Comparison of ENCODE assay signal across 21 mouse cellular contexts in genomic region chr13:94870461-94871186, GRCm38 (mm10). TPM values are rescaled to one million over a fixed set of nuclear protein-coding genes. Genes with fewer than 3 reads are reported as not detected.
DNase-seq lines count a peak whose midpoint lies in the region; ATAC-seq and TF ChIP-seq lines count a peak whose summit lies in the region.
"Had no signal": no experiment of that assay in that cellular context is flagged by ENCODE, and none has a peak within 500 bp of the region (broad histone marks: within the 10 kb centered on the region; RNA-seq: fewer than 3 reads in every experiment).

No protein-coding gene starts in this region.

- no peak overlapping the region for H3K4me3 ChIP-seq in forebrain, embryonic 11.5 days (ENCODE audit: low read depth, low read length)
- no peak overlapping the region for H3K4me3 ChIP-seq in forebrain, embryonic 14.5 days (ENCODE audit: low read depth, low read length)
- H3K4me3 ChIP-seq in midbrain, embryonic 14.5 days (replicated peaks; ENCODE audit: low read depth, low read length) = no peak overlapping the region
- H3K4me3 ChIP-seq in midbrain, postnatal 0 days (ENCODE audit: low read depth, low read length) = no peak overlapping the region
- no peak overlapping the region for H3K4me3 ChIP-seq in hindbrain, embryonic 12.5 days
- H3K4me3 ChIP-seq in kidney, embryonic 14.5 days (ENCODE audit: low read length) = no peak overlapping the region
- no peak overlapping the region for H3K4me3 ChIP-seq in gastrocnemius, adult 2 months
- H3K4me3 ChIP-seq: heart, embryonic 12.5 days; intestine, embryonic 15.5 days; layer of hippocampus, adult 2 months; liver, embryonic 12.5 days; neural tube, embryonic 13.5 days had no signal

- no peaks in the 10 kb centered on the region for H3K36me3 ChIP-seq in forebrain, embryonic 11.5 days (ENCODE audit: control insufficient read depth, insufficient read depth, low read length)
- H3K36me3 ChIP-seq in forebrain, embryonic 14.5 days (ENCODE audit: control insufficient read depth, insufficient read depth, low read length) = no peaks in the 10 kb centered on the region
- H3K36me3 ChIP-seq in midbrain, embryonic 14.5 days (ENCODE audit: control insufficient read depth, insufficient read depth, low read length) = no peaks in the 10 kb centered on the region
- no peaks in the 10 kb centered on the region for H3K36me3 ChIP-seq in midbrain, postnatal 0 days (ENCODE audit: insufficient read depth, low read length)
- H3K36me3 ChIP-seq in hindbrain, embryonic 12.5 days = no peaks in the 10 kb centered on the region
- no peaks in the 10 kb centered on the region for H3K36me3 ChIP-seq in kidney, embryonic 14.5 days (ENCODE audit: control insufficient read depth, insufficient read depth, low read length)
- H3K36me3 ChIP-seq: heart, embryonic 12.5 days; intestine, embryonic 15.5 days; liver, embryonic 12.5 days; neural tube, embryonic 13.5 days had no signal

- H3K27ac ChIP-seq in forebrain, embryonic 11.5 days (ENCODE audit: low read depth, low read length) = no peak overlapping the region
- H3K27ac ChIP-seq in forebrain, embryonic 14.5 days (ENCODE audit: low read depth, low read length) = no peak overlapping the region
- H3K27ac ChIP-seq in midbrain, embryonic 14.5 days (replicated peaks; ENCODE audit: low read depth, low read length) = no peak overlapping the region
- H3K27ac ChIP-seq in midbrain, postnatal 0 days (ENCODE audit: low read depth, low read length) = no peak overlapping the region
- H3K27ac ChIP-seq in hindbrain, embryonic 12.5 days = peak overlapping the region; percentile 24
- no peak overlapping the region for H3K27ac ChIP-seq in kidney, embryonic 14.5 days (ENCODE audit: low read depth, low read length)
- no peak overlapping the region for H3K27ac ChIP-seq in gastrocnemius, adult 2 months
- H3K27ac ChIP-seq: intestine, embryonic 15.5 days; kidney, postnatal 0 days; layer of hippocampus, adult 2 months; liver, embryonic 12.5 days; neural tube, embryonic 13.5 days; stomach, postnatal 0 days had no signal

- H3K9me3 ChIP-seq in forebrain, embryonic 11.5 days (ENCODE audit: control insufficient read depth, low read length) = no peaks in the 10 kb centered on the region
- H3K9me3 ChIP-seq in forebrain, embryonic 14.5 days (replicated peaks; ENCODE audit: control insufficient read depth, low read length) = no peaks in the 10 kb centered on the region
- H3K9me3 ChIP-seq in midbrain, embryonic 14.5 days (ENCODE audit: control insufficient read depth, low read length) = no peaks in the 10 kb centered on the region
- no peaks in the 10 kb centered on the region for H3K9me3 ChIP-seq in midbrain, postnatal 0 days (ENCODE audit: low read length)
- H3K9me3 ChIP-seq in hindbrain, embryonic 12.5 days (replicated peaks) = no peaks in the 10 kb centered on the region
- no peaks in the 10 kb centered on the region for H3K9me3 ChIP-seq in kidney, embryonic 14.5 days (ENCODE audit: control insufficient read depth, low read length)
- H3K9me3 ChIP-seq: heart, embryonic 12.5 days; intestine, embryonic 15.5 days; liver, embryonic 12.5 days; neural tube, embryonic 13.5 days had no signal

- peaks cover 89% of the 10 kb centered on the region for H3K27me3 ChIP-seq in forebrain, embryonic 11.5 days (ENCODE audit: control insufficient read depth, insufficient read depth, low read length)
- peaks cover 85% of the 10 kb centered on the region for H3K27me3 ChIP-seq in forebrain, embryonic 14.5 days (replicated peaks; ENCODE audit: control insufficient read depth, insufficient read depth, low read length)
- peaks cover 83% of the 10 kb centered on the region for H3K27me3 ChIP-seq in midbrain, embryonic 14.5 days (ENCODE audit: control insufficient read depth, insufficient read depth, low read length)
- peaks cover 72% of the 10 kb centered on the region for H3K27me3 ChIP-seq in midbrain, postnatal 0 days (ENCODE audit: insufficient read depth, low read length)
- H3K27me3 ChIP-seq in hindbrain, embryonic 12.5 days = peaks cover 81% of the 10 kb centered on the region
- H3K27me3 ChIP-seq in kidney, embryonic 14.5 days (ENCODE audit: control insufficient read depth, insufficient read depth, low read length) = peaks cover 91% of the 10 kb centered on the region

- no peak for ATAC-seq in forebrain, embryonic 11.5 days (replicated peaks; ENCODE audit: low FRiP score)
- ATAC-seq in forebrain, embryonic 14.5 days = no peak
- ATAC-seq in midbrain, embryonic 14.5 days (ENCODE audit: low FRiP score, low TSS enrichment) = no peak
- ATAC-seq in midbrain, postnatal 0 days (ENCODE audit: low FRiP score) = no peak
- no peak for ATAC-seq in hindbrain, embryonic 12.5 days (ENCODE audit: low FRiP score)
- ATAC-seq in kidney, embryonic 14.5 days (ENCODE audit: low FRiP score, low TSS enrichment) = no peak
- ATAC-seq: intestine, embryonic 15.5 days; liver, embryonic 12.5 days had no signal

- H3K9ac ChIP-seq in forebrain, embryonic 11.5 days (ENCODE audit: low read length) = no peak overlapping the region
- H3K9ac ChIP-seq in forebrain, embryonic 14.5 days (ENCODE audit: low read length) = no peak overlapping the region
- H3K9ac ChIP-seq in midbrain, embryonic 14.5 days (replicated peaks; ENCODE audit: low read length) = no peak overlapping the region
- no peak overlapping the region for H3K9ac ChIP-seq in midbrain, postnatal 0 days (replicated peaks; ENCODE audit: low read length, poor library complexity, severe bottlenecking)
- no peak overlapping the region for H3K9ac ChIP-seq in hindbrain, embryonic 12.5 days
- H3K9ac ChIP-seq in kidney, embryonic 14.5 days (ENCODE audit: low read depth, low read length) = no peak overlapping the region
- H3K9ac ChIP-seq: heart, embryonic 12.5 days; intestine, embryonic 15.5 days; liver, embryonic 12.5 days; lung, embryonic 14.5 days; neural tube, embryonic 13.5 days had no signal

- DNase-seq in forebrain, embryonic 11.5 days (ENCODE audit: low spot score) = peak; percentile 61
- DNase-seq in forebrain, embryonic 14.5 days (ENCODE audit: low spot score) = no peak
- peak; percentile 37 for DNase-seq in midbrain, embryonic 14.5 days
- no peak for DNase-seq in midbrain, postnatal 0 days (ENCODE audit: low spot score)
- no peak for DNase-seq in gastrocnemius, adult 2 months
- DNase-seq: adrenal gland, adult 8-10 months; cerebellum, adult 11-12 months; gastrocnemius, postnatal 36 days; left cerebral cortex, postnatal 4 days; lung, embryonic 14.5 days had no signal

- H3K4me1 ChIP-seq in forebrain, embryonic 11.5 days (replicated peaks; ENCODE audit: control insufficient read depth, insufficient read depth, low read length) = peaks cover 13% of the 10 kb centered on the region
- no peaks in the 10 kb centered on the region for H3K4me1 ChIP-seq in forebrain, embryonic 14.5 days (ENCODE audit: control insufficient read depth, insufficient read depth, low read length)
- 0 out of 2 replicates have a peak, but pooled peaks cover 4% of the 10 kb centered on the region for H3K4me1 ChIP-seq in midbrain, embryonic 14.5 days (ENCODE audit: control insufficient read depth, insufficient read depth, low read length)
- H3K4me1 ChIP-seq in midbrain, postnatal 0 days (ENCODE audit: insufficient read depth, low read length) = no peaks in the 10 kb centered on the region
- H3K4me1 ChIP-seq in hindbrain, embryonic 12.5 days = peaks cover 13% of the 10 kb centered on the region; the same call in 1 of the 2 replicates
- H3K4me1 ChIP-seq in kidney, embryonic 14.5 days (ENCODE audit: control insufficient read depth, insufficient read depth, low read length) = peaks cover 3% of the 10 kb centered on the region; the same call in 1 of the 2 replicates

- intact Hi-C loops in gastrocnemius, adult 2 months (cut with DNase I) = no loop called here

- no peak overlapping the region for H3K4me2 ChIP-seq in forebrain, embryonic 11.5 days (ENCODE audit: low read depth, low read length, severe bottlenecking)
- H3K4me2 ChIP-seq in forebrain, embryonic 14.5 days (ENCODE audit: low read length) = no peak overlapping the region
- H3K4me2 ChIP-seq in midbrain, embryonic 14.5 days (ENCODE audit: low read length) = no peak overlapping the region
- H3K4me2 ChIP-seq in midbrain, postnatal 0 days (ENCODE audit: low read depth, low read length, poor library complexity, severe bottlenecking) = no peak overlapping the region
- no peak overlapping the region for H3K4me2 ChIP-seq in hindbrain, embryonic 12.5 days (replicated peaks)
- H3K4me2 ChIP-seq in kidney, embryonic 14.5 days (replicated peaks; ENCODE audit: low read depth, low read length) = no peak overlapping the region
- H3K4me2 ChIP-seq: heart, embryonic 12.5 days; intestine, embryonic 15.5 days; liver, embryonic 12.5 days; lung, embryonic 14.5 days; neural tube, embryonic 13.5 days had no signal

- WGBS in forebrain, embryonic 11.5 days = under 1% methylated on average over 21 of the region's 21 CpGs
- 2% methylated on average over 21 of the region's 21 CpGs for WGBS in forebrain, embryonic 14.5 days
- under 1% methylated on average over 21 of the region's 21 CpGs for WGBS in midbrain, embryonic 14.5 days
- 1% methylated on average over 21 of the region's 21 CpGs for WGBS in midbrain, postnatal 0 days
- under 1% methylated on average over 21 of the region's 21 CpGs for WGBS in hindbrain, embryonic 12.5 days
- under 1% methylated on average over 21 of the region's 21 CpGs for whole genome bisulfite sequencing in kidney, embryonic 14.5 days

- no peak for TF ChIP-seq CTCF in midbrain, postnatal 0 days (IDR thresholded peaks at IDR 0.05)
- TF ChIP-seq CTCF in gastrocnemius, adult 2 months (IDR thresholded peaks at IDR 0.05) = no peak

RNA-seq across cellular contexts. Expression of gene Otp, which starts 4.8 kb away (rescaled TPM):
- polyA plus RNA-seq in forebrain, embryonic 11.5 days (2014; fragmentation: Nextera tagmentation; extraction: Ambion mirVana) = 3.3 and 4.4 TPM in 2 replicates
- polyA plus RNA-seq in forebrain, embryonic 14.5 days (2014; fragmentation: Nextera tagmentation; extraction: Ambion mirVana) = 2.5 and 2.8 TPM in 2 replicates
- 5.3 and 5.4 TPM in 2 replicates for polyA plus RNA-seq in midbrain, embryonic 14.5 days (2014; fragmentation: Nextera tagmentation; extraction: Ambion mirVana)
- total RNA-seq in midbrain, postnatal 0 days (2014; rRNA removed) = 3.3 and 5.0 TPM in 2 replicates
- 2.4 and 4.5 TPM in 2 replicates for polyA plus RNA-seq in midbrain, postnatal 0 days (2015; fragmentation: Nextera tagmentation; extraction: Ambion mirVana)
- 11.2 and 15.8 TPM in 2 replicates for polyA plus RNA-seq in hindbrain, embryonic 12.5 days (2016; fragmentation: Nextera tagmentation; extraction: Ambion mirVana)
- polyA plus RNA-seq in kidney, embryonic 14.5 days (2014; fragmentation: Nextera tagmentation; extraction: Ambion mirVana) = not detected in 2 replicates
- not detected for total RNA-seq in gastrocnemius, adult 2 months (2021)
- total RNA-seq: adrenal gland, adult 8-10 months; gastrocnemius, postnatal 36 days; heart, postnatal 25 days; layer of hippocampus, adult 2 months; monocyte, adult 5-6 weeks had no signal
- polyA plus RNA-seq: heart, embryonic 12.5 days; intestine, embryonic 15.5 days; kidney, postnatal 0 days; liver, embryonic 12.5 days; lung, embryonic 14.5 days; stomach, postnatal 0 days had no signal

Comparison
In these comparisons a context has a peak if more than half of its experiments do, and no peak if none do; other contexts are left out.
1. DNase-seq: peak in forebrain, embryonic 11.5 days (single experiment) and midbrain, embryonic 14.5 days (single experiment); none in forebrain, embryonic 14.5 days (single experiment), midbrain, postnatal 0 days (single experiment) and gastrocnemius, adult 2 months (single experiment).